Mouse (Mus musculus) heart, postnatal 0 days (tissue): Measurements from ENCODE around the gene Atp6v1f.

Experiments
- CTCF ChIP-seq: IDR thresholded peaks from 2 replicates; pipeline ENCODE4 v1.5.1; 2016; ENCODE audit warnings: antibody characterized with exemption, control low read depth, low read depth
- EP300 ChIP-seq: IDR thresholded peaks from 2 replicates; pipeline ENCODE4 v1.6.1; 2016; ENCODE audit warnings: antibody characterized with exemption, low read depth

DNA sequence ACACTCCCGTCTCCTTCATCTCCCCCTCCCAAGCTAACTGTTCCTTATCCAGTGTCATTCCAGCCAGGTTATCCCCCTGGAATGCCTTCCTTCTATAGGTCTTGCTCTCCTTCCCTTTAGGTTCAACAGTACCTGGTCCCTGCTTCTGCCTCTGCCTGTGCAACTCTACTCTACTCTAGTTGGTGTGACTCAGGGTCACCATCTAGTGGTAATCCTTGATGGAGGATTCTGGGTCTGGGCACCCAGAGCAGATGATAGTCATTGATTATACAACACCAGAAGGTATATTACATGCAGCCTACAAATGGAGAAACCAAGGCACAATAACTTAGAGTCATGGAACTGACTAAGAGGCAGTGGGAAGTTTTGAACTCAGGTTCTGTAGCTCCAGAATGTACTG lies 34.1 kb downstream of the Atp6v1f start:
- no peak for TF ChIP-seq EP300
- TF ChIP-seq CTCF = peak; percentile 53
